In genomic region chr13:13516376-13517225, GRCm38 (mm10) we compare ENCODE assay signal across 8 mouse cellular contexts.
DNase-seq lines count a peak whose midpoint lies in the region; ATAC-seq and TF ChIP-seq lines count a peak whose summit lies in the region.

No protein-coding gene starts in this region.

- no peaks in the 10 kb centered on the region for H3K9me3 ChIP-seq in forebrain, embryonic 10.5 days
- H3K9me3 ChIP-seq in heart, embryonic 15.5 days (replicated peaks), result no peaks in the 10 kb centered on the region
- H3K9me3 ChIP-seq in liver, embryonic 13.5 days (replicated peaks), result no peaks in the 10 kb centered on the region

- TF ChIP-seq POLR2A in bone marrow macrophage, adult 2 months (IDR thresholded peaks at IDR 0.05; ENCODE audit: borderline replicate concordance, low read depth, low read length), result no peak

- DNase-seq in forebrain, embryonic 10.5 days (ENCODE audit: extremely low spot score, low spot score), result peak; percentile 79
- DNase-seq in kidney, postnatal 10 days, result peak; percentile 91
- DNase-seq in liver, embryonic 13.5 days, result peak; percentile 36
- DNase-seq in natural killer cell, adult 2 months (ENCODE audit: low spot score in 2 of 2), result peak; percentile 74 to 79
- peak; percentile 87 for DNase-seq in splenic B cell, adult 2 months (ENCODE audit: low read depth, low spot score)

- no peak overlapping the region for H3K4me3 ChIP-seq in C2C12 (ENCODE audit: insufficient read depth, poor library complexity, severe bottlenecking)
- no peak overlapping the region for H3K4me3 ChIP-seq in bone marrow macrophage, adult 2 months (ENCODE audit: insufficient read depth, low read length)
- no peak overlapping the region for H3K4me3 ChIP-seq in forebrain, embryonic 10.5 days
- no peak overlapping the region for H3K4me3 ChIP-seq in heart, embryonic 15.5 days
- H3K4me3 ChIP-seq in liver, embryonic 13.5 days (replicated peaks), result no peak overlapping the region

- peaks cover 33% of the 10 kb centered on the region for H3K4me1 ChIP-seq in bone marrow macrophage, adult 2 months (ENCODE audit: control insufficient read depth, insufficient read depth, low read length)
- H3K4me1 ChIP-seq in forebrain, embryonic 10.5 days, result no peaks in the 10 kb centered on the region
- H3K4me1 ChIP-seq in heart, embryonic 15.5 days (replicated peaks), result no peaks in the 10 kb centered on the region
- no peaks in the 10 kb centered on the region for H3K4me1 ChIP-seq in liver, embryonic 13.5 days (replicated peaks)

- H3K27ac ChIP-seq in bone marrow macrophage, adult 2 months (ENCODE audit: insufficient read depth, low read depth, low read length), result peak overlapping the region; percentile 26; the same call in 1 of the 2 replicates
- H3K27ac ChIP-seq in forebrain, embryonic 10.5 days, result no peak overlapping the region
- no peak overlapping the region for H3K27ac ChIP-seq in heart, embryonic 15.5 days
- H3K27ac ChIP-seq in liver, embryonic 13.5 days, result no peak overlapping the region

- peak; percentile 75 for TF ChIP-seq CTCF in C2C12 (IDR thresholded peaks at IDR 0.05; ENCODE audit: control insufficient read depth, insufficient read depth, insufficient read length)
- peak; percentile 96 for TF ChIP-seq CTCF in bone marrow macrophage, adult 2 months (IDR thresholded peaks at IDR 0.05; ENCODE audit: low read depth, low read length)

- H3K9ac ChIP-seq in heart, embryonic 15.5 days, result no peak overlapping the region; the same call in 1 of the 2 replicates
- H3K9ac ChIP-seq in liver, embryonic 13.5 days, result no peak overlapping the region

- no peak overlapping the region for H3ac ChIP-seq in C2C12 (ENCODE audit: control insufficient read depth, insufficient read length, low read depth)

- peak; percentile 43 for ATAC-seq in heart, embryonic 15.5 days (replicated peaks; ENCODE audit: insufficient number of reproducible peaks, insufficient read depth, low FRiP score, low read depth)
- peak; percentile 53; the same call in 1 of the 2 replicates for ATAC-seq in liver, embryonic 13.5 days (ENCODE audit: low read depth)

- no peaks in the 10 kb centered on the region for H3K27me3 ChIP-seq in C2C12 (ENCODE audit: control insufficient read depth, insufficient read depth, insufficient read length)
- H3K27me3 ChIP-seq in forebrain, embryonic 10.5 days (ENCODE audit: poor library complexity, severe bottlenecking), result no peaks in the 10 kb centered on the region
- H3K27me3 ChIP-seq in heart, embryonic 15.5 days, result no peaks in the 10 kb centered on the region
- no peaks in the 10 kb centered on the region for H3K27me3 ChIP-seq in liver, embryonic 13.5 days
- H3K27me3 ChIP-seq in splenic B cell, adult 2 months (ENCODE audit: control insufficient read depth, insufficient read depth, low read length, poor library complexity, severe bottlenecking), result no peaks in the 10 kb centered on the region

- peaks cover 30% of the 10 kb centered on the region for H3K36me3 ChIP-seq in C2C12 (ENCODE audit: control insufficient read depth, insufficient read depth)
- H3K36me3 ChIP-seq in forebrain, embryonic 10.5 days (replicated peaks), result no peaks in the 10 kb centered on the region
- H3K36me3 ChIP-seq in heart, embryonic 15.5 days, result no peaks in the 10 kb centered on the region
- no peaks in the 10 kb centered on the region for H3K36me3 ChIP-seq in liver, embryonic 13.5 days
- H3K36me3 ChIP-seq in splenic B cell, adult 2 months (ENCODE audit: control insufficient read depth, insufficient read depth, low read length, poor library complexity, severe bottlenecking), result no peaks in the 10 kb centered on the region

- no peaks in the 10 kb centered on the region for H3K79me2 ChIP-seq in C2C12 (ENCODE audit: control insufficient read depth, insufficient read depth)

- no peaks in the 10 kb centered on the region for H3K79me3 ChIP-seq in C2C12 (ENCODE audit: low read depth)

- 50% methylated on average over 17 of the region's 17 CpGs for WGBS in forebrain, embryonic 10.5 days
- WGBS in heart, embryonic 15.5 days, result 43% methylated on average over 17 of the region's 17 CpGs
- WGBS in liver, embryonic 13.5 days (ENCODE audit: insufficient replicate concordance), result 35% methylated on average over 17 of the region's 17 CpGs

- peak overlapping the region; percentile 49 for H3K4me2 ChIP-seq in heart, embryonic 15.5 days
- H3K4me2 ChIP-seq in liver, embryonic 13.5 days, result no peak overlapping the region

TF ChIP-seq in C2C12, 6 proteins besides CTCF, POLR2A, EP300 and RAD21:
- TF ChIP-seq USF1 (IDR thresholded peaks at IDR 0.05; ENCODE audit: low read depth) (no peak), FOSL1 (IDR thresholded peaks at IDR 0.05; ENCODE audit: insufficient read depth, low read length, poor library complexity, severe bottlenecking) (no peak), MYOG (IDR thresholded peaks at IDR 0.05; ENCODE audit: control insufficient read depth, extremely low read depth, insufficient read length) (no peak), MAX (IDR thresholded peaks at IDR 0.05) (no peak), CEBPB (IDR thresholded peaks at IDR 0.05; ENCODE audit: low read depth) (no peak), MYOD1 (IDR thresholded peaks at IDR 0.05; ENCODE audit: control insufficient read depth, insufficient read length, low read depth) (no peak)
TF ChIP-seq in C2C12: peak in this region for 0.

Comparison
In these comparisons a context has a peak if more than half of its experiments do, and no peak if none do; other contexts are left out.
1. DNase-seq: peak in every context shown above with its lines; median percentile 91 in kidney, postnatal 10 days; 87 in splenic B cell, adult 2 months; 79 in forebrain, embryonic 10.5 days; 76 in natural killer cell, adult 2 months; 36 in liver, embryonic 13.5 days.